Mouse (Mus musculus): ENCODE data around the gene Dguok.

The Dguok gene

GRCm38 (mm10) chr6:83506258-83507167, at the start of gene Dguok:
TSS of gene Dguok (minus strand) at chr6:83506969.
- peak; percentile 98 for DNase-seq (ENCODE audit: extremely low spot score, low spot score)

- DNase-seq (ENCODE audit: extremely low spot score, low spot score): no peak
Measured at GRCm38 (mm10) chr6:83555972-83556371, 49.2 kb upstream of the Dguok start.

- no peak for DNase-seq (ENCODE audit: extremely low spot score, low spot score)
Measured at GRCm38 (mm10) chr6:83548346-83548745, 41.6 kb upstream of the Dguok start.

- DNase-seq (ENCODE audit: extremely low spot score, low spot score): no peak
Measured at GRCm38 (mm10) chr6:83545778-83546177, 39.0 kb upstream of the Dguok start.

- DNase-seq (ENCODE audit: extremely low spot score, low spot score): no peak
Measured at GRCm38 (mm10) chr6:83541756-83542456, 35.1 kb upstream of the Dguok start.

DNA sequence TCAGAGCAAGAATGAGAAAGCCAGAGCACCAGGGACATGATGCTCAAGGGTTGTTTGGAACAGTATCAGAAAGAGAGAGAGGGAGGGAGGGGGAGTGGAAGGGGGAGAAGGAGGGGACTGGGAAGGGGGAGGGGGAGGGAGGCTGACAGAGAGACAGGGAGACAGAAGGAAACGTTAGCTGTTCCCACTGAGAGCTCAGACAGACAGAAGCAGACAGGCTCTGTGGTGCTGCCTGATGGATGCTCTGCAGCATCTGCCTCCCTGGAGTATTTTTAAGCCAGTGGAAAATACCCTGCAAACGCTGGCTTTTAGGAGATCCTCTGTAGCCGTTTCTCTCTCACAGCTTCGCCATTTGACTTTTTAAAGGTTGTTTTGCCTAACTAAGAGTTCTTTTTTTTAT, 33.2 kb upstream of the Dguok start:
- DNase-seq (ENCODE audit: extremely low spot score, low spot score): no peak

DNA sequence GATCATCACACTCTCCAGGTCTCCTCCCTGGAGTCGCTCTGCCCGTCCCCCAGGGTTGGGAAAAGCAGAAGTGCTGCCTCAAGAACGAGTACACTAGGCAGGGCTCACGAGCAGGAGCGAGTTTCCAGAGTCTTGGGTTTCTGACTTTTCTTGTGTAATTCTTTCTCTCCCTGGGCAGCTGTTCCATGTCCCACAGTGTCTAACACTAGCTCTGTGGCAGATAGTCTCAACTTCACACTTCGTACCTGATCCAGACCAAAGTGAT, 30.0 kb upstream of the Dguok start:
- no peak for DNase-seq (ENCODE audit: extremely low spot score, low spot score)

DNA sequence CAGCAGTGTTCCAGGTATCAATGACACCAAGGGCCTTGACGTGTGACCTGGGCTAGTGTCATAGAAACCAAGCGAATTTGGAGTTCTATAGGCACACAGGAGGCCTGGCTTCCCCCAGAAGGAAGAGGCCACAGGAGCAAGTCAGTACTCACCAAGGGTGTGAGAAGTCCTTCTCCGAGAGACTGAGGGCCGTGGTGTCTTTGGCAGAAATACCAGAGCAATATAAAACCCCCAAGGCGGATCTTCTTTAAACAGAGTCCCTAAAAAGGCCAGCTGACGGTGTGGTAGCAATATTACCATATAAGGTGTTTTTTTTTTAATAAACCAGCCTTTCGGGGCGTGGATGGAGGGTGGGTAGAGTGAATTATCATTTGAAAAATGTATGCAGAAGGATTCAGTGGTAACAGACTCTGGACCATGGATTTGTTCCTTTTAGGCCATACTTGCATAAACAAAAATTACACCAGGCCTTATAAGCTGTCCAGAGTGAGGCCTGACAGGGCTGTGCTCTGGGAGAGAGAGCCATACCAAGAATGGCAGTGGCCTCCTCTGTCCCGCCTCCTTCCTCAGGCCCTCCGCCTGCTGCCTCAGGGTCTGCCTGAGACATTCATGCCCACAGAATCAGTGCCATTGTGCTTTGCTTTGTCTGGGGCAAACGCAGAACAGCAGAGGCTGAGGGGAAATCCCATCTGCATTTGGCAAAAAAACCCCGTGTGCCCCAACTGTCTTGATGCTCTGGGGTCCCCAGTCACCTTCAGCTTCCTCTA, 29.4 kb upstream of the Dguok start, which contains the start of gene Actg2:
Gene Actg2, minus strand, starts transcription at position 238 of the 767 bp plus-strand sequence.
- no peak for DNase-seq (ENCODE audit: extremely low spot score, low spot score)

- no peak for DNase-seq (ENCODE audit: extremely low spot score, low spot score)
Measured at GRCm38 (mm10) chr6:83532608-83533007, 25.8 kb upstream of the Dguok start.

GRCm38 (mm10) chr6:83523194-83523593, 16.4 kb upstream of the Dguok start:
- DNase-seq (ENCODE audit: extremely low spot score, low spot score): no peak

DNA sequence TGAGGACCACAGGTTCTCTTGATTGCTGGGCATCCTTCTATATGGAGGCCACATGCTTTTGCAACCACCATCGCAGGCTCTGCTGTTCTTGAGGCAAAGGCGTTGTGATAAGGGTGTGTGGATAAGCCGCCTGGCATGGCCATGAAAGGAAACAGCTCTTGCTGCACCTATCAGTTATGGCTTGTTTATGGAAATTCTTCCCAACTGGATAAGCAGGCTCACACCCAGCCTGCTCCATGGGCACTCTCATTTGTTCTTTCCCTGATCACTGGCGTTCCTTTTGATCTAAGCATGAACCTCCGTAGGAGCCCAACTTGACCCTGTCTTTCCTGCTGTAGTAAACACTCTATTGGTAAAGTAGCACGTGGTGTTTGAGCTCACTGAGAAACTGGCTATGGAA, 15.0 kb upstream of the Dguok start:
- no peak for DNase-seq (ENCODE audit: extremely low spot score, low spot score)

DNA sequence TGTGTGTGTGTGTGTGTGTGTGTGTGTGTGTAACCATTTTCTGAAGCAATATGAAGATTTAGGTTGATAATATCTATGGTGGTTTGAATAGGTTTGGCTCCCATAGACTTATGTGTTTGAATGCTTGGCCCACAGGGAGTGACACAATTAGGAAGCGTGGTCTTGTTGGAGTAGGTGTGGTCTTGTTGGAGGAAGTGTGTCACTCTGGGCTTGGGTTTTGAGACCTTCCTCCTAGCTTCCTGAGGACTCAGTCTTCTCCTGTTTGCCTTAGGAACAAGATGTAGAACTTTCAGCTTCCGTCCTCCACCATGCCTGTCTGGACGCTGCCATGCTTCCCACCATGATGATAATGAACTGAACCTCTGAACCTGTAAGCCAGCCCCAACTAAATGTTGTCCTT, 11.9 kb upstream of the Dguok start:
- no peak for DNase-seq (ENCODE audit: extremely low spot score, low spot score)

GRCm38 (mm10) chr6:83515172-83515571, 8.4 kb upstream of the Dguok start:
- no peak for DNase-seq (ENCODE audit: extremely low spot score, low spot score)

GRCm38 (mm10) chr6:83512495-83512894, 5.7 kb upstream of the Dguok start:
- peak; percentile 41 for DNase-seq (ENCODE audit: extremely low spot score, low spot score)

DNA sequence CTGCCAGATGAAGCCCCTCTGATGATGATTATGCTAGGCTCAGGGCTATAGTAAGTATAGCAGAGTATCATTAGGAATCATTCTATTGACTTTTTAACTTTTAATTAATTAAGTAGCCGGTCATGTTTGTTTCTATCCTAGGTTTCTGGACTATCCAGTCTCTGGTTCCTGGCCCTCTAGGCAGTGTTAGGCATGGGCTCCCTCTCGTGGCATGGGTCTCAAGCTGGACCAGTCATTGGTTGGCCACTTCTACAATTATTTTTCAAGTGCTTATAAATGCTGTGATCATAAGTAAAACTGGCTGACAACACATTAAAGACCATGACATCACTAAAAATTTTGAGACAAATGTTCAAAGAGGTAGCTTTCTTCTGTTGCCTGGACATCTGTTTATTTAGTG, 3.4 kb upstream of the Dguok start:
- DNase-seq (ENCODE audit: extremely low spot score, low spot score): no peak

GRCm38 (mm10) chr6:83509442-83509841, 2.7 kb upstream of the Dguok start:
- DNase-seq (ENCODE audit: extremely low spot score, low spot score): no peak

DNA sequence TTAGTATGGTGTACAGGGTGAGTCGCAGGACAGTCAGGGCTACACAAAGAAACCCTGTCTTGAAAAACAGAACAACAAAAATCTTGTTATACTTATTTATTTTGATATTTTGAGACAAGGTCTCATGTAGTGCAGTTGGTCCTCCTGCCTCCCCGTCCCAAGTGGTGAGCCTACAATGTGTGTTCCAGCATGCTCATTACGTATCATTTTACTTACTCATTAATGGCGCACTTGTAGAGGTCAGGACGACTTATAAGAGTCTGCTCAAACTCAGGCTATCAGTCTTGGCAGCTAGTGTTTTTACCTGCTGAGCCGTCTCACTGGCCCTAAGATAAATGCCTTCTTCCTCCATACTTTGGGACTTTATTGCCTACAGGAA, 388 bp upstream of the Dguok start:
- no peak for DNase-seq (ENCODE audit: extremely low spot score, low spot score)

GRCm38 (mm10) chr6:83505554-83505953, 1.2 kb downstream of the Dguok start:
- DNase-seq (ENCODE audit: extremely low spot score, low spot score): no peak

DNA sequence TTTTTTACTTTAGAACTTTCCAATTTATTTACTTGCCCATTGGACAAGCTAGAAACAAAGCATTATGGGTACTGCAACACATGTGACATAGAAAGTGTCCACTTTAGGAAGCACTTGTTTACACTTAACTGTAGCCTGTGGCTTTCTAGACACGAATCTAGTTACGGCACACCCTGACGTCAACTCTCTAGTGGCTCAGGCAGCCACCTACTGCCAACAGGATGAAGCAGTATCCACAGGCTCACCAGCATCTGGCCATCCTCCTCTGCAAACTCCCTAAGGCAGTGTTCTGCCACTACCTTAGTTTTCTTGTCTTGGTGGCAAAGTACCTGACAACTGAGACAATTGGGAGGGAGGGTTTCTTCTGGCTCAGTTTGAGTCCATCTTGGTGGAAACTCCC, 3.4 kb downstream of the Dguok start:
- no peak for DNase-seq (ENCODE audit: extremely low spot score, low spot score)

DNA sequence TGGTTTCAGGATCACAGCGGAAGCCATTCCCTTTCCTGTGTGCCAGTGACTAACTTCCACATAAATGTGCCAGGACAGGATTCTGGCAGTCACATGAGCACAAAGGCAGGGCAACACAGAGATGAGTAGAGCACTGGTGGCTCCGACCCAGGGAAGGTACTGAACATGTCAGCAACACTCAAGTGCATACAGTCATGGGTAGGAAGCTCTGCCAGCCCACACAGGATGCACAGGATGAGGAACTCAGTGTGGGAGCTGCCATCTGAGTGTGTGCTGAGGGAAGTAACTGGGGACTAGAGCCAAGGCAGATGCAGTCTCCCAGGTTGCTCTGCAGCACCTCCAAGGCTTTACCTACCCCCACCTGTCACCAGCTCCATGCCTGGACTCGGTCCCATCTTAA, 4.1 kb downstream of the Dguok start:
- no peak for DNase-seq (ENCODE audit: extremely low spot score, low spot score)

- DNase-seq (ENCODE audit: extremely low spot score, low spot score): no peak
Measured at GRCm38 (mm10) chr6:83501524-83502310, 5.1 kb downstream of the Dguok start.
